Mouse (Mus musculus): ENCODE measurements around the gene Marf1. TPM values are rescaled to one million over a fixed set of nuclear protein-coding genes. Genes with fewer than 3 reads are reported as not detected.

Marf1 gene
- total RNA-seq, 2 experiments from 2014 or later, result 15.4 to 40.4 TPM

DNA sequence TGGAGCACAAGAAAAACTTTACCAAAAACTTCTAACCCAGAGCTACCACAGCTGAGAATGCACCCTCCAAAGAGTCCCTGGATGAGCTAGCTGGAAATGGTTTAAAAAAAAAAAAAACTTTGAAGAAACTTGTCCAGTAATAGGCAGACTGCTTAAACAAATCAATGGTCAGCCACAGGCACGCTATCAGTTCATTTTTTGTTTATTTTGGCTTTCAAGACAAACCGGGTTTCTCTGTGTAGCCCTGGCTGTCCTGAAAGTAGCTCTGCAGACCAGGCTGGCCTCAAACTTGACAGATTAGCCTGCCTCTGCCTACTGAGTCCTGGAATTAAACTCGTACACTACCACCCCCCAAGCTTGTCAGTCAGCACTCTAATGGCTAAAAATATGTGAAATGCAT is 19.9 kb downstream of the Marf1 start:
- ATAC-seq (replicated peaks; ENCODE audit: low FRiP score, low TSS enrichment, poor library complexity, severe bottlenecking), result no peak

DNA sequence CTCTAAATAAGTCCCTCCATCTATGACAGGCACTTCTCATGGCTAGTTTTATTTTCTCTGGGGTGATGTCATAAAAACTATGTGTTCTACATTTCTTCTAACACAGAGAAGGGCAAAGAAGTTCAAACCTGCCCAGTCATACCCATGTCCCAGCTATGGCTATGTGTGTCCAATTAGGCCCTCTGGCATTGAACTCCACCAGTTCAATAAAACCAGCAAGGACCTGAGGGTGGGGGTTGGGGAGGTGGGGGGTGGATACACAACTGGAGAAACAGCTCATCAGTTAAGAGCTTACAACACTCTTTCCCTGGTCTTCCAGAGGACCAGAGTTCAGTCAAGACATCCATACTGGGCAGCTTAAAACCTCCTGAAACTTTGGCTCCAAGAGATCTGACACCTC is 24.0 kb downstream of the Marf1 start:
- no peak for ATAC-seq (replicated peaks; ENCODE audit: low FRiP score, low TSS enrichment, poor library complexity, severe bottlenecking)

DNA sequence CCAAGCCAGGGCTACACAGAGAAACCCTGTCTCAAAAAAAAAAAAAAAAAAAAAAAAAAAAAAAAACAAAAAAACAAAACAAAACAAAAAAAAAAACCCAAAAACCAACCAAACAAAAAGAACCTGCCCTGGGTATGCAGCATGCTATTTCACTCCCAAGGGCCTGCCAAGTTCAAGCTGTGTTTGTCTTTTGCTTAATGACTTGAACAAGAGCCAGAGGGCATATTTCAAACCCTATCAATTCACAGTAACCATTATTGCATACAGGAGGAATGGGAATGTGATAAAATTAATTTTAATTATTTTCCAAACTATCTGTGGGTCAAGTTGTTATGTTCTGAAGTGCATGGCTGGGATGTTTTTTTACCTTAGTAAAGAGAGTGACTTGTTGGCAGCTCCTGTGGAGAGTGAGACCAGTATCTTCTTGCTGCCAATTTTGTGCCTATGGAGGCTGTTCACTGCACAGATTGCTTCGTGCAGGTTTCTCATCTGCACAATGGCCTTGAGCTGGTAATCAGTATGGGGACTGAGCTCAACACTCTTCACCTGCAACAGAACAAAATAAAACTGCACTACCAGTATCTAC is 25.1 kb downstream of the Marf1 start:
- no peak for ATAC-seq (replicated peaks; ENCODE audit: low FRiP score, low TSS enrichment, poor library complexity, severe bottlenecking)

DNA sequence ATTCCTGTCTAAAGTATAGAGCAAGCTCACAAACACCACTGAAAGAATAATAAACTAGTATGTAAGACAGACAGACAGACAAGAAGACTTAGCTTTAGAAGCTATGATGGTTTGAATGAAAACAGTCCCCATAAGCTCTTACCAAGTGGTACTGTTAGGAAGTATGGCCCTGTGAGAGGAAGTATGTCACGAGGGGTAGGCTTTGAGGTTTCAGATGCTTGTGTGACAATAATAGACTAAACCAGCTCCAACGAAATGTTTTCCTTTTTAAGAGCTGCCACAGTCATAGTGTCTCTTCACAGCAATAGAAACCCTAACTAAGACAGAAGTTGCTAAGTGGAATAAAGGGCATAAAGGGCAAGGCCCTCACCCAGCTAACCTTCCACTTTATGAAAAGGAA is 28.1 kb downstream of the Marf1 start:
- ATAC-seq (replicated peaks; ENCODE audit: low FRiP score, low TSS enrichment, poor library complexity, severe bottlenecking), result no peak

DNA sequence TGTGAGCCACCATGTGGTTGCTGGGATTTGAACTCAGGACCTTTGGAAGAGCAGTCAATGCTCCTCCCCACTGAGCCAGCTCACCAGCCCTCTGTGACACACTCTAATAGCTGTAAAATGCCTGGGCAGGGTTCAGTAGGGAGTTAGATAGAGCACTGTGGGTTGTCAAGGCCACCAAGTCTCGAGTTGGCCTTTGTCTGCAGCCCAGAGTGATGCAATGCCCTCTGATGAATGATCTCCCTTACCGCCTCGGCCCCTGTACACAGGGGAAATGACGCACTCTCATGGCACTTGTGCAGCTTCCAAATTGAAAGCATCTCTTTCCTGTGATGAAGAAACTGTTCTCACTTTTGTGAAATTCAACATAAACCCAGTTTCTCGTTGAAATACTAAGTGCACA is 31.3 kb downstream of the Marf1 start:
- ATAC-seq (replicated peaks; ENCODE audit: low FRiP score, low TSS enrichment, poor library complexity, severe bottlenecking), result no peak

DNA sequence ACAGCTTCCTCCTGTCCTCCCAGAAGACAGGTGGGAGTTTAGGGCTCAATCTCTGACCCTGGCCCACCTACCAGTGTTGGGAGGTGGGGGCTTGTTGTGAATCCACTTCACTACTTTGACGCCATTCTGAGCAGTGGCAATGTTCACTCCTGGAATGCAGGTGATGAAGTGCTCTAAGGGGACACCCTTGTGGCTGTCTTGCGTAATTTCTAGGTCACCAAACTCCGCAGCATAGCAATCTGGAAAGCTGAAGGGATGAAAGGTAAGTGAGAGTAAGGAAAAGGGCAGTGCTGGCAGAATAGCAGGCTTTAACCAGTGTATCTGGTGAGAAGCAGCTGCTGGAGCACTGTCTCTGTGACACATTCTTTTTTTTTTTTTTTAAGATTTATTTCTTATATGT is 31.8 kb downstream of the Marf1 start:
- ATAC-seq (replicated peaks; ENCODE audit: low FRiP score, low TSS enrichment, poor library complexity, severe bottlenecking), result no peak

DNA sequence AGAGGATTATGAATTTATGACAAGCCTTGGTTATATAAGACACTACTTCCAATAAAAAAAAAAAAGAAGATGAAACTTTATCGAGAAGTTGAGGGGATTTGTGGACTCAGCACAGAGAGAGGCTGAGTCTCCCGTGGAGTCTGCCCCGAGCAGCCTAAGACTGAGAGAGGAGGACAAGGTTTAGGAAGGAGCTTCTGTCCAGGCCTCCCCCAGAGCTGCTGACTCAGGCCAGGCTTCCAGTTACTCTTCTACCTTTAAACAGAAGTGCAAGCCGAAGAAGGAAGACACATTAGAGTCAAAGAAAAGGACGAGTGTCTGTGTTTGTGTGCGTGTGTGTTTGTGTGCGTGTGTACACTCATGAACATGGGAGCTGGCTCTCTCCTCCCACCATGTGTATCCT is 32.4 kb downstream of the Marf1 start:
- ATAC-seq (replicated peaks; ENCODE audit: low FRiP score, low TSS enrichment, poor library complexity, severe bottlenecking), result no peak

DNA sequence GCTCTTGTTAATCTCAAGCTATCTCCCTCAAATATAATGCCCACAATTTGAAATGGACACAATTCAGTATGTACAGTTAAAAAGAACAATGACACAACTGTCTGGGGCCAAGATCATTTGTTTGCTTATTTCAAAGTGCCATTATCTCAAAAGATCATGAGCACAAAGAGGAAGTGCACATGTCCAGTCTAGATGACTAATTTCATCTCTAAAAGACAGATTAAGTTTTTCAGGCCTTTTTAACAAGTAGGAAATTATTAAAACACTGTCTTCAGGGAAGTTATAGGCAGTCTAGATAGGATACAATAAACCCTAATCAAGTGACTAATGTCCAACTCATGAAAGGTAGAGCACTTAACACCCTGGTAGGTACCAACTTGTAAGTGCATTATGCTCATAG is 34.2 kb downstream of the Marf1 start:
- ATAC-seq (replicated peaks; ENCODE audit: low FRiP score, low TSS enrichment, poor library complexity, severe bottlenecking), result no peak

DNA sequence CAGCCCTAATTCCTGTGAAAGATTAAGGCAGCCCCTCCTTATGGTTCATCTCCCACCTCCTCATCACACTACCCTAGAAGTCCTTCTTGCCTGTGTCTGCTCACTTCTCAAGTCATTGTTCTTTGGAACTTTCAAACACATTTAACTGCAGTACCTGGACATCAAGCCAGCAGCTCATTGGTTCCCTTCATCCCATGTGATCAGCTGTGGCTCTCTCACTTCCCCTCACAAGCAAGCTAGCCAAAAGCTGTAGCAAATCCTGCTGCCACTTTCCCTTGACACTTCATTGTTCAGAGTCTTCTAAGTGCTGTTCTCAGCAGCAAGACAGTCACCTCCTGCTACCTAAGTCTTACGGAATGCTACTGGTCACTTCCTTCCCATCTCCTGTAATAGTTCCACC is 37.9 kb downstream of the Marf1 start:
- ATAC-seq (replicated peaks; ENCODE audit: low FRiP score, low TSS enrichment, poor library complexity, severe bottlenecking), result no peak

DNA sequence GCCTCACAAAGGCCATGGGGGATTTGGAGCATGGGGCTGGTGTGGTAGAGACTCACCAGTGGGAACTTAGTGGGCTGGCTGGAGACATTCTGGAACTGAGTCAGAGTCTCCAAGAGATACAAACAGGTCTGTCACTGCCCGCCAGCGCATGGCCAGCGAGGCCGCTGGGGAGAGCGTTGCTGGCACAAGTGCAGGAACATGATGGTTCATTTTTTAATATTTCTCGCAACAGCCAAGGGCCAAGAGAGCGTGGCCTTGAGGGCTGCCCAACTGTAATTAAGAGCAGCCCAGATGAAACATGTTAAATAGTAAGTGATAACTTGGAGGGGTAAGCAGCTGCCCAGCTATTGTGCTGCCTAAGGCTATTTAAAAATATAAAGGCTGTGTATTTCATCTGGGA is 38.4 kb downstream of the Marf1 start:
- ATAC-seq (replicated peaks; ENCODE audit: low FRiP score, low TSS enrichment, poor library complexity, severe bottlenecking), result no peak

DNA sequence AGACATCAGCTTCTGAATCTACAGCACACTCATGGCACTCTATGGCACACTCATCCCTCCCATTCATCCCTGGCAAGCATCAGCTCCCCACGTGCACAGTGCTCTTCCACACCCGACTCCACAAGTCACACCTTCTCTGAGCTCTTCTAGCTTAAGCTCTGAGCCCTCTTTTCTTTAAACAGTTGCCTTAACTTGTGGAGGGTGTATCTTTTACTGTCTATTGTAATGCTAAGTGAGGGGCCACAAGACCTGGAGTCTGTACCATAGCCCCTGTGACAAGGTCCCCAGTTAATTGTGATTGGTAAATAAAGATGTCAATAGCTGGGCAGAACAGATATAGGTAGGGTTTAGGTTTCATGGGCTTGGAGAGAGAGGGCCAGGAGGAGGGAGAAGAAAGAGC is 39.2 kb downstream of the Marf1 start:
- no peak for ATAC-seq (replicated peaks; ENCODE audit: low FRiP score, low TSS enrichment, poor library complexity, severe bottlenecking)

DNA sequence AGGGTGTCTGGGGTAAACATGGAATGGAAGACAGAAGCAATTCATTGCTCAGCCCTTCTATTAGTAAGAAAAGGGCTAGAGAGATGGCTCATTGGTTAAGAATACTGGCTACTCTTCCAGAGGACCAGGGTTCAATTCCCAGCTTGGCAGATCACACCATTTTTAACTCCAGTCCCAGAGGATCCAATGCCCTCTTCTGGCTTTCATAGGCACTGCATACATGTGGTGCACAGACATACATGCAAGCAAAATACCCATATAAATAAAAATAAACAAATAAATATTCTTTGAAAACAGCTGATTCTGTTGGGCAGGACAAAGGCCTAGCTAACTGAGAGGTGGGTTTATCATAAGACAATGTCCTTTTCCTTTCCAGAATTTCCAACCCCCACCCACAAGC is 40.6 kb downstream of the Marf1 start:
- ATAC-seq (replicated peaks; ENCODE audit: low FRiP score, low TSS enrichment, poor library complexity, severe bottlenecking), result no peak

DNA sequence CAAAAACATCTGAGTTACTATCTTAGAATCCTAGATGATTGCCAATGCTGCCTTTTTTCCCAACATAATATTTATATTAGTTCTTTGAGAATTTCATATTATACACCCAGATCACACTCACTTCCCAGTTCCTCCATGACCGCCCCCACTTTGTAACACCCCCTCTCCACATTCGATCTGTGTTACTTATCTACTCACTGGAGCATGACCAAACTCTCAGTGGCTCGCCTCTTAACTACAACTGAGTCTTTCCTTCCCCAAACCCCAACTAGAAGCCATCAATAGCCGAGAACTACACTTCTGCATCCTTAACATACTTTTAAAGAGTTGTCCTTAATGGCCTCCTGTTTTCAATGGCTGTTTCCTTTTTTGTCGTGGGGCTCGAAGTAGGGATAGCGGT is 41.6 kb downstream of the Marf1 start:
- no peak for ATAC-seq (replicated peaks; ENCODE audit: low FRiP score, low TSS enrichment, poor library complexity, severe bottlenecking)

DNA sequence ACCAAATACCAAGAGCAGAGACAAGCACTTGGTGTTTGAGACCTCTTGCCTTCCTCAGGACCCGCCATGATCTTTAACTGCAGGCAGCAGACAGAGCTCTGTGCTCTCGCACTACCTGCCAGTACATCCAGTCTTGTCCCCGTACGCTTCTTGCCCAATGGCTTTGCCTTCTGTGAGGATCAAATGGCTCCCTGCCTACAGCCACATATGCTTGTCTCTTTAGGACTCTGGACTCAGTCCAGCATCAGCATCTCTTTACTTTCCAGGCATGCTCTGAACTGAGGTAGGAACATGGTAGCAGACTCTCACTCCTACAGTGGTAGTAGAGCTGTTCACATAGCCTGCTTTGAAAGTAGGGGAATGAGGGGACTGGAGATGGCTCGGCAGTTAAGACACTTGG is 42.2 kb downstream of the Marf1 start:
- no peak for ATAC-seq (replicated peaks; ENCODE audit: low FRiP score, low TSS enrichment, poor library complexity, severe bottlenecking)

DNA sequence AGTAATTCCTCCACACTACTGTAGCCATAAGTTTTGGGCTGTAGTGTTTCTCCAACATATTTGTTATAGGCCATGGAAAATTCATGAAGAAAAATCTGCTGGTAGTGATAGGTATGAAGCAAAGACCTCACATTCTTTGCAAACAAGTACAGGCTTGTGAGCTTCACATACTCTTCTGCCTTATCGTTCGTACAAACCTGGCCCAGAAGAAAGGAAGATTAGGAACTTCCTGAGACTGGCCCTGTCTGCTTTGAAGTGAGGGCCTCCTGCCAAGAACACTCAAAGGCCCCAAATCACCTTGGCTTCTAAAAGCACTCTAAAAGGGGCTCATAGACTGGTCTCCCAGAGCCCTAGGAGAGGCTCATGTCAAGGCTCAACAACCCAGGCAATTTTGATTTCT is 45.9 kb downstream of the Marf1 start:
- peak; percentile 93 for ATAC-seq (replicated peaks; ENCODE audit: low FRiP score, low TSS enrichment, poor library complexity, severe bottlenecking)

DNA sequence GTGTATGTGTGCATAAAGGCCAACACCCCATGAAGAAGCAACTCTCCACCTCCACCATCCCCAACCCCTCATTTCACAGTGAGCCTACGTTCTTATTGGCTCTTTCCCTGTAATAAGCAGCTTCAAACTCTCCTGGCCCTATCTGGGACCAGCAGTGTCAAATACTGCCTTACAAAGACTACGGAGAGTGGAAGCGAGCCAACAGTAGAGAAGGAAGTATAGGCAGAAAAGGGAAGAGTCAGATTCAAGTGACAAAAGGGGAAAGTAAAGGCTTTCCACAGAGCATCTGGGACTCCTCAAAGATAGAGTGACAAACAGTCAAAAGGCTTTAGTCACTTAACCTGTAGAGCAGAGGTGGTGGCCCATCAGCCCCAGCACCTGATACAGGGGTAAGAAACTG is 50.4 kb downstream of the Marf1 start:
- ATAC-seq (replicated peaks; ENCODE audit: low FRiP score, low TSS enrichment, poor library complexity, severe bottlenecking), result no peak

DNA sequence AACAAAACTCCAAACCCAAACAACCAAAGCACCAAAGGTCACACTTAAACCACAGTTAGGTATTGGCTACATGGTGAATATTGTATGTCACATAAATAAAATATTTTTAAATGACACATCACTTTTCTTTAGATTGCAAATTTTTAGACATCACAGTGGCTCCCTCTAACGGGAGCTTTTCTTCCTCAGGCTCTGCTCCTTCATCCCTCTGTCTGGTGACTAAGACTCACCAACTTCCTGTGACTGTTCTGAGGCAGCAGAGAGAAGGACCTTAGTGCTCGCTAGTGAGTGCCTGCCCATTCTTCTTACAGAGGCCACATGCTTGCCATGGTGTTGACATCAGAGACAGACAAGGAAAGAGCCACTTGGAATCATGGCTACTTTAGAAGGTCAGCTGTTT is 51.0 kb downstream of the Marf1 start:
- no peak for ATAC-seq (replicated peaks; ENCODE audit: low FRiP score, low TSS enrichment, poor library complexity, severe bottlenecking)

DNA sequence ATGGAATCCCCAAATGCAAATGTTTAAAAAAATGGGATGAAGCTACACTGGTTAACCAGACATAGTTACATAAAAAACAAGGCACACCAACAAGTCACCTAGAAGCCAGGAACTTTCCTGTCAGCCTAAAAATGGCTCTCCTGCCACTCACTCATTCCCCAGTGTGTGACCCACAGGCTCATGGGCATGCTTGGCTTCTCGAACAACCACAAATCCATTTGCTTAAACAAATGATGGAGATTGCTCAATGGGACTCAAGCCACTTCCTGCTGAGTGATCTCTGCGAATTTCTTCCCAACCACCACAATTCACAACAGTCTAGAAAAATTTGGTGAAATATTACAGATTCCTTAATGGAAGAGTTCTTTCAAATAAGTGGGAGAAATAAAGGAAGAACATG is 52.2 kb downstream of the Marf1 start:
- no peak for ATAC-seq (replicated peaks; ENCODE audit: low FRiP score, low TSS enrichment, poor library complexity, severe bottlenecking)

DNA sequence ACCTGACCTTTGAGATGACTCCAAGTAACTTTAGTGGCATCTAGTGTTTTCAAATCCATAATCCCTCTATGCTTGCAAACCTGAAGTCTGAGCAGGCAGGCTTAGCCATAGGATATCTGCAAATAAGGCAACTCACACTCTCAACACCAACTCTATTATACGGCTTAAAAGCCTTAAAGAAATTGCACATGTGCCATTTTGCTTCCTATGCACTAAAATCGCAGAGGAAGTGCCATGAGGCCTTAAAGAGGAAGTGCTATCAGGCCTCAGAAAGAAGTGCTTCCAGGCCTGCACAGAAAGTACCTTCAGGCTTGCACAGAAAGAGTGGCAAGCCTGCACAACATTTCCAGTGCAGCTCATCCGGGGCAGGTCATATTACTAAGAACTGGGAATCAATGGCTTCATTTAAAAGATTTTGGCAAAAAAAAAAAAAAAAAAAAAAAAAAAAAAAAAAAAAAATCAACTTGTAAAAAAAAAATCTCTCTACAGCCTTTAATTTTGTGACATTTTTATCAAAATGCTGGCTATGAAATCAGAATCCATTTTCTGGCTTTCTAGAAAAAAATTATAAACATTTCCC is 53.4 kb downstream of the Marf1 start:
- ATAC-seq (replicated peaks; ENCODE audit: low FRiP score, low TSS enrichment, poor library complexity, severe bottlenecking), result no peak

DNA sequence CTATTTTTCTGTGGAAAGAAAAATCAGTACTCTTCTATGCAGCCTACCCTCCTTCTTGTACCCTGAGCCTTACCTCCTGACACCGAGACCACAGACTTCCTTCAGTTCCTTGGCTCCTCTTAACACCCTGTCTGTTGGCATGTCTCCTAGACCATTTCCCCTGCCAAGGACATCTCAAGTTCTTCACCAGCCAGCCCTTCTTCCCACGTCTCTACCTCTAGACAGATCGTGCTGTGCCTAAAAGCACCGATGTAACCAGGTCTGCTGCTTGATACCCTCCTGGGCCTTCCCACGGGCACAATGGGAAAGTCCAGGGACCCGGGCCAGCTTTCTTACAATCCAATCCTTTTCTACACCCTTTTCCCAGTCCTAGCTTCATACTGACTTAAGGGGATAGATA is 57.3 kb downstream of the Marf1 start:
- ATAC-seq (replicated peaks; ENCODE audit: low FRiP score, low TSS enrichment, poor library complexity, severe bottlenecking), result no peak

DNA sequence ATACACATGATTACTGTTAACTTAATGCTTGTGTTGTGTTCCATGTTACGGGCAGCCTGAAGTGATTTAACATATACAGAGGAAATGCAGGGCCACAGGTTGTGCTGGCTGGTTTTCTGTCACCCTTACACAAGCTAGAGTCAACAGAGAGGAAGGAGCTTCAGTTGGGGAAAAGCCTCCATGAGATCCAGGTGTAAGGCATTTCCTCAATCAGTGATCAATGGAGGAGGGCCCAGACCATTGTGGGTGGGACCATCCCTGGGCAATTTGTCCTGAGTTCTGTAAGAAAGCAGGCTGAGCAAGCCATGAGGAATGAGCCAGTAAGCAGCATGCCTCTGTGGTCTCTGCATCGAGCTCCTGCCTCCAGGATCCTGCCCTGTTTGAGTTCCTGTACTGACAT is 71.4 kb downstream of the Marf1 start:
- ATAC-seq (replicated peaks; ENCODE audit: low FRiP score, low TSS enrichment, poor library complexity, severe bottlenecking), result no peak

DNA sequence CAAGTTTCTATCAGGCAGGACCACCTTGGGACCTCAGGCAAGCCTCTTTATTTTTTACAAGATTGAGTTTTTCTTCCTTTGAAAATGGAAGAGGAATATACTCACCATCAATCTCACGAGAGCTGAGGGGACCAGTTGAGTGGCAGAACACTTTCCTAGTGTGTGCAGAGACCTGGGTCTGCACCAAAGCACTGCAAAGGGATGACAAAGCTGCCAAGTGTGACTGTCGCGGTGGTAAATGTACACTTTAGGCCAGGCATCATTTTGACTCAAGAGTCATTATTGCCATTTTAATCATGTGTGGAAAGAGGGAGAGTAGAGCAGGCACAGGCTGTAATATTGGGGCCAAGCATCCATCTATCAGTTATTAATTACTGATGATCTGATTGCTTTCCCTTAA is 73.9 kb downstream of the Marf1 start:
- no peak for ATAC-seq (replicated peaks; ENCODE audit: low FRiP score, low TSS enrichment, poor library complexity, severe bottlenecking)
